Mouse (Mus musculus): ENCODE results near the gene Serpinb9c.
A peak's percentile ranks its signal among the peaks of the same experiment; 100 is the strongest.
"Not testable (repeated sequence)": the region's sequence is repeated elsewhere in the genome, so short reads cannot be mapped to it uniquely, and the experiment has no call there.

Gene Serpinb9c

DNA sequence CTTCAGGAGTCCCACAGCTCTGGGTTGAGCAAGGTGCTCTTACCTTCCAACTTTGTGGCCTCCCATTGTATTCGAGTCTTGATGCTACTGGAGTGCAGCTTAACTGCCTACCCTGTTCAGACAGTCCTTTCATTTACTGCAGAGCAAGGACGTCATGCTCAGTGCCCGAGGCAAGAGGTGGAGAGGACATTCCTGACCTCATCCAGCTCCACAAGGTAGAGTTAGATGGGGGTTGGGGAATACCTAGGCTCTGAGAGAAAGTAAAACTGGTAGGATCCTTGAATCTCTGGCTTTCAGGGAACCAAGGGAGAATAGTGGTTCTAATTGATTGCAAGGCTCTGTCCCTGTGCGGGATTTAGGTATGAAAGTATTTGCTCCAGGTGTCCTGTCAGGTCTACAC lies at the start of gene Serpinb9c:
Serpinb9c (minus strand) TSS at position 101 of the 400 bp plus-strand sequence.
- no peak for DNase-seq (ENCODE audit: low read depth)

GRCm38 (mm10) chr13:33199740-33200139 lies 40.2 kb upstream of the Serpinb9c start:
- no peak for DNase-seq (ENCODE audit: low read depth)

DNA sequence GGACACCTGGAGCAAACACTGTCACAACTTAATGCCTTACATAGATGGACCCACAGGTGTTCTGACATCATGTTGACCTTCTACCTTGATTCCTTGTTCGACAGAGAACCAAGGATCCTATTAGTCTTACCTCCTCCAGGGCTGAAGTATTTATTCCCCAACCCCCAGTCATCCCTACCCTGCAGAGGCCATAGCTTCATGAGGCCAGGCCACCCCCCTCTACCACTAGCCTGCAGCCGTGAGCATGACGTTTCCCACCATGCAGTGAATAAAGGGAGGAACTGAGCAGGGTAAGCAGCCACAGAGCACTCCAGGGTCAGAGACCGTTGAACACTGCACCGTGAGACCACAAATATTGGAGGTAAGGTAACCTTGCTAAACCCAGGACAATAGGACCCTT lies 33.1 kb upstream of the Serpinb9c start, which contains the start of gene Serpinb9d:
Serpinb9d (plus strand) TSS at position 301 of the 400 bp plus-strand sequence.
- DNase-seq (ENCODE audit: low read depth) = no peak

DNA sequence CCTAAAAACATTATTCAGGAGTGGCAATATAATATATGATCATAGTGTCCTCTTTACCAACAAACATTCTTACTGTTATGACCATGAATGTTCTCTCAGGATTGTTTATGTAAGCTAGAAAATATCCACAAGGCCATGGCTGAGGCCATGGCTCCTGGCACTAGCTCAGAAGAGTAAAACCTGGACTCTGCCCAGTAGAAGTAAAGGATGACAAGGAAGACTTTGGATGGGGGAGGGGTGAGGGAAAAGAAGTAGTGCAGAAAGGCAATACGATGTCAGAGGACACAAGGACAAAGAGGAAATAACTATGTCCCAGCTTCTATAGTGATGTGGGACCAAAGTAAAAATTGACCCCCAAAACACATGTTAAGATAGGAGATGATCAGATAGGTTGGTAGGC lies 30.9 kb upstream of the Serpinb9c start:
- DNase-seq (ENCODE audit: low read depth) = not testable (repeated sequence)

DNA sequence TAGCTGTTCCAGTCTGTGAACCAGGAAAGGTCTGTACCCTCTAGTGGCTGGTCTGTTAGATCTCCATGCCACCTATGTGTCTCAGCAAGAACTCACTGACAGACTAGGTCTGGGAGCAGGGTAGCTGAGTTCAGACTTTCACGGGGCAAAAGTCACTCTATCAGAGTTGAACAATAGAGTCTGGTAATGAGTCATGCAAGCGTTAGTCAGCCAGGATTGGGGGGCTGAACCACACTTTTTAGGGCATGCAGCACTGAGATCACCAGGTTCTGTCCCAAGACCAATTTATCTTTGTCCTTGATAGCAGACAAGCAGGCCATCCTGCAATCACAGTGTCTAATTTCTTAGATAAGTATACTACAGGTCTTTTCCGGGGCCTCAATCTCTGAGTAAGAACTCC lies 18.1 kb downstream of the Serpinb9c start:
- DNase-seq (ENCODE audit: low read depth) = no peak

DNA sequence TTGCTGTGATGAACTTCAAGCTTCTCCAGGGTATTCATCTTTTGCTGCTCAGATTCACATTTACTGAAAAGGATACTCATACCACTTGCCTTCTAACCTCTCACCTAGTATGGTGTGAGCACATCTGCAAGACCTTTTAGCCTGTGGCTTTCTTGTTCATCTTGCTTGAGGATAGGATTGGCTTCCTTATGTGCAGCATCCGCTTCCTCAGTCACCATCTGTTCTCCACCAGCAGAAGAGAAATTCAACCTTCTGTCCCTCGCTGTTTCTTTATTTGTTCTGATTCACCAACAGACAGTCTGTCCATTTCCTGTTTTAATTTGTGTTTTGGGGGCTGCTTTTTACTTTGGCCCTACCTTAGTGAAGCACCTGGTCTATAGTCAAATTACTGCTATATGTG lies 21.8 kb downstream of the Serpinb9c start:
- no peak for DNase-seq (ENCODE audit: low read depth)

DNA sequence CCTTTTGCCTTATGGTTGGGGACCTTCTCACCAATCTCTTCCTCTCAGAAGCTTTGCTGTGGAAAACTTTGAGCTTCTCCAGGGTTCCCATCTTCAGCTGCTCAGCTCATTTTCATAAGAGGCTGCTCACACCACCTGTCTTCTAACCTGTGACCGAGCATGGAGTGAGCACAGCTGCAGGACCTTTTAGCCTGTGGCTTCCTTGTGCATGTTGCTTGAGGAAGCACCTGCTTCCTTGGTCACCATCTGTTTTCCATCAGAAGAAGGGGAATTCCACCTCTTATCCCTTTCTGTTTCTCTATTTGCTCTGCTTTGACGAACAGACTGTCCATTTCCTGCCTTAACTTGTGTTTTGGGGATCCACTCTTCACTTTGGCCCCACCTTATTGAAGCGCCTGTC lies 46.5 kb downstream of the Serpinb9c start:
- DNase-seq (ENCODE audit: low read depth) = no peak

GRCm38 (mm10) chr13:33105626-33106025 lies 53.9 kb downstream of the Serpinb9c start:
- DNase-seq (ENCODE audit: low read depth) = peak; percentile 36
